Mouse (Mus musculus): ENCODE data around the gene Scp2. TPM values are rescaled to one million over a fixed set of nuclear protein-coding genes. Genes with fewer than 3 reads are reported as not detected.
"Not testable (repeated sequence)": the region's sequence is repeated elsewhere in the genome, so short reads cannot be mapped to it uniquely, and the experiment has no call there.

Scp2 gene
- total and polyA plus RNA-seq, 2 experiments from 2014 or later: 122 to 212 TPM

DNA sequence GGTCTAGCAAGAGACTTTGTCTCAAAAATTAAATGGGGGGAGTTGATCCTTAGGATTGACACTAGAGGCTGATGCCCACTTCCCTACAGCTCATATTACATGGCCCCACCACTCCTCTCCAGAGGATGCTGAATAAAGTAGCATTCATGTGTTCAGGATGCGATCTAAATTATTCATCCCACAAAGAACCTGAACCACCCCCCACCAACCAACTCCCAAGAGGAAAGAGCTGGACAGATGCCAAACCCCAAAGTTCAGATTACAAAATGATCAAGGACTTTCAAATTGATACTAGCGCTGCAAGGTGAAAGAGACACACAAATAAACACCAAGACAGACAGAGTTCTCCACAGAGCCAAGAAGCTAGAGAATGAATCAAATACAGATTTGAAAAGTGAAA, 65.0 kb downstream of the Scp2 start:
- DNase-seq: no peak

DNA sequence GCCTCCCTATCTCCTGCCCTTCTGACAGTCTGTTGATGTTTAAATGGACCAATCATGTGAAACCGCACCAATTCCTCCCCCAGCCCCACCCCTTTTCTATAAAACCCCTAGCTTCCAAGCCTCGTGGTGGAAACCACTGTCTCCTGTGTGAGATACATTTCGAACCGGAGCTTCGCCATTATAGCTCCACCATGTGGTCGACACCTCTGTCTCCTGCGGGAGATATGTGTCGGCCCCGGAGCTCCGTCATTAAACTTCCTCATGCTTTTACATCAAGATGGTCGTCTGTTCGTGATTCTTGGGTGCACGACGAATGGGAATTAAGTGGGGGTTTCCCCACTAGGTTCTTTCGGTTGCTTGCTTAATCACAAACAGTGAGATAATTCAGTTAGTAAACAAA, 65.6 kb downstream of the Scp2 start:
- not testable (repeated sequence) for H3K9ac ChIP-seq; H3K36me3 ChIP-seq (ENCODE audit: insufficient read depth); H3K4me2 ChIP-seq (ENCODE audit: low read depth); H3K4me3 ChIP-seq (ENCODE audit: low read depth, low read length); DNase-seq; ATAC-seq; H3K27ac ChIP-seq (ENCODE audit: low read depth, low read length); H3K9me3 ChIP-seq (ENCODE audit: low read length); H3K4me1 ChIP-seq (ENCODE audit: insufficient read depth); H3K27me3 ChIP-seq (ENCODE audit: insufficient read depth, low read length)
- 0 out of 2 replicates have a peak, but pooled peaks have one; percentile 14 for TF ChIP-seq CTCF (IDR thresholded peaks at IDR 0.05; ENCODE audit: low read depth)
- 79% methylated on average over 15 of the region's 15 CpGs for WGBS

More for the DNA sequence above, 65.0 kb downstream of the Scp2 start:
- no peaks in the 10 kb centered on the region for H3K27me3 ChIP-seq (ENCODE audit: insufficient read depth, low read length)
- H3K9me3 ChIP-seq (ENCODE audit: low read length): no peaks in the 10 kb centered on the region
- no peak overlapping the region for H3K4me2 ChIP-seq (ENCODE audit: low read depth)
- H3K9ac ChIP-seq: no peak overlapping the region
- no peak for ATAC-seq
- WGBS: 31% methylated on average over 2 of the region's 2 CpGs
- H3K4me1 ChIP-seq (ENCODE audit: insufficient read depth): no peaks in the 10 kb centered on the region
- no peak overlapping the region for H3K4me3 ChIP-seq (ENCODE audit: low read depth, low read length)
- no peaks in the 10 kb centered on the region; the same call in 1 of the 2 replicates for H3K36me3 ChIP-seq (ENCODE audit: insufficient read depth)
- no peak for TF ChIP-seq CTCF (IDR thresholded peaks at IDR 0.05; ENCODE audit: low read depth)
- no peak overlapping the region for H3K27ac ChIP-seq (ENCODE audit: low read depth, low read length)

DNA sequence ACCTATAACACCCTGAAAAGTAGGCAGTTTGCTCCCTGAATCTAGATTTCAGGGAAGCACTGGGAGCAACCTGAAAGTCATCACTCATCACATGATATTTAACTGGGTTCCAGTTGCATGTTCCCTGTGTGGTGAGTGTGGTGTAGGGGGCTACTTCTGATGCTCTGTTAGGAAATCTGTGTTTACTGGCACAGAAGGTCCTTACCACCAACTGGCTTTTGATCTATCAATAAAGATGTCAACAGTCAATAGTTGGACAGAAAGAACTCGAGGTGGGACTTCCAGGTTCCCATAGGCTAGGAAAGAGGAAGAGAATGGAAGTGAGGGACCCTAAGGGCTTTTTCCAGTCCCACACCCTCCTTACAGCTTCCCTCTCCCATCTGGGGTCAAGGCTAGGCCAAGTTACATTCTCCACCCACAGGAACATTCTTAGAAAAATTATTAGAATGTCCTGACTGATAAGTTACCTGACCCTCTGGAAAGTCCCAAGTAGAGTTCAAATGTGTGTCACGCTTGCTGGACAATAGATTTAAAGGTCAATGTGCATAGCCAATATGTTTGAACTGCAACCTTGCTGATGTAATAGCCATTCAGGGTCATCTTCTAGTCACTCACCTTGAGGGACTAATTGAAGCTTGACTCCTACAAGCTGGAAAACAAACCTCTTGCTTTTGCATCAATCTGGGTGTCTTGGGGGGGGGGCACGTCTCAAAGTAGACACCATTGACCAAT, 67.4 kb downstream of the Scp2 start:
- H3K4me1 ChIP-seq (ENCODE audit: insufficient read depth): no peaks in the 10 kb centered on the region
- no peak overlapping the region for H3K4me3 ChIP-seq (ENCODE audit: low read depth, low read length)
- no peaks in the 10 kb centered on the region for H3K36me3 ChIP-seq (ENCODE audit: insufficient read depth)
- 77% methylated on average over 3 of the region's 3 CpGs for WGBS
- DNase-seq (no peak), ATAC-seq (no peak)
- H3K9me3 ChIP-seq (ENCODE audit: low read length): no peaks in the 10 kb centered on the region
- H3K4me2 ChIP-seq (ENCODE audit: low read depth): no peak overlapping the region
- TF ChIP-seq CTCF (IDR thresholded peaks at IDR 0.05; ENCODE audit: low read depth): no peak
- no peak overlapping the region for H3K9ac ChIP-seq
- no peak overlapping the region for H3K27ac ChIP-seq (ENCODE audit: low read depth, low read length)
- no peaks in the 10 kb centered on the region for H3K27me3 ChIP-seq (ENCODE audit: insufficient read depth, low read length)

DNA sequence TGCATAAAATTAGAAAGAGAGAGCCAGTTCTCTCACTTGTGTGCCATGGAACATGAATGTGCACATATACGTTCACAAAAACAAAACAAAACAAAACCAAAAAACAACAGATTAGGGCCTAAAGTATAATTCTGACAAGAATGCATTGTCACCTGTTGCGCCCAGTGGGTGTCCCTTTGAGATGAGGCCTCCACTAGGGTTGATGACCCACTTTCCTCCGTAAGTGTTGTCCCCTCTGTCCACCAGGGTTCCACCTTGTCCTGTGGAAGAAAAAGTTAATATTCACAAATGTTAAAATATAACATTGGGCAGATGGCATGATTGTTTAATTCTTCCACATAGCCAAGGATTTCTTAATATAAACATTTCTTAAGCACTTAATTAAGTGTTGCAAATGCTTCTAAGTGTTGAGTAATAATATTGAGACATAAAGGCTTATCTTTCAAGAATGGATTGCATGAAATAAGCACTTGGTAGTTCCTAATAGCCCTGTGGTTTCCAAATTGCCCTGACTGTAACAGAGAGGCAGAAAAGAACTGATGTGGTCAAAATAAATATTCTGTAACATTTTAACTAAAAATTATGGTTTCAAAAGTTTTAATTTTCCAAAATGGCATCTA, 70.5 kb downstream of the Scp2 start:
- Histone ChIP-seq H3K27ac (ENCODE audit: low read depth, low read length) (no peak overlapping the region), H3K36me3 (ENCODE audit: insufficient read depth) (no peaks in the 10 kb centered on the region), H3K9me3 (ENCODE audit: low read length) (no peaks in the 10 kb centered on the region), H3K4me2 (ENCODE audit: low read depth) (no peak overlapping the region), H3K4me3 (ENCODE audit: low read depth, low read length) (no peak overlapping the region), H3K9ac (no peak overlapping the region), H3K27me3 (ENCODE audit: insufficient read depth, low read length) (no peaks in the 10 kb centered on the region), H3K4me1 (ENCODE audit: insufficient read depth) (no peaks in the 10 kb centered on the region; the same call in 1 of the 2 replicates)
- ATAC-seq: no peak
- WGBS: 83% methylated on average over 3 of the region's 3 CpGs
- DNase-seq: no peak
- TF ChIP-seq CTCF (IDR thresholded peaks at IDR 0.05; ENCODE audit: low read depth): no peak

DNA sequence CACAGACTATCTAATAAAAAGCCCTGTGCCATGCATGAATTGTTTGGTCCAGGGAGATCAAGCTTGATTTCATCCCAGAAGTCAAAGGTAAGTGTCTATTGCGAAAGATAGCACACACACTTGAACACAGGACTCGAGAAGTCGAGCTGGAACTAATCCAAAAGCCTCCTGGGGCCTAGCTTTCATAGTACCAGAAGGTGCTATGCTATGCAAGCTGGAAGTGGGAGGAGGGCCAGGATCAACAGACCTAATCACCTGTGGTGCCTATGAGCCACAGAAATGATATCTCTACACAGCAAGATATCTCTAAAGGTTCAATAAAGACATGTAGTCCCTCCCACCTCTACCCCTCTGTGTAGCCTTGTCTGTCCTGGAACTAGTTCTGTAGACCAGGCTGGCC, 72.7 kb downstream of the Scp2 start:
- WGBS: 95% methylated on average over 3 of the region's 3 CpGs
- ATAC-seq (no peak), DNase-seq (no peak)
- no peak overlapping the region for H3K27ac ChIP-seq (ENCODE audit: low read depth, low read length)
- no peak overlapping the region for H3K9ac ChIP-seq
- H3K36me3 ChIP-seq (ENCODE audit: insufficient read depth): peaks cover 3% of the 10 kb centered on the region; the same call in 1 of the 2 replicates
- no peak overlapping the region for H3K4me2 ChIP-seq (ENCODE audit: low read depth)
- H3K9me3 ChIP-seq (ENCODE audit: low read length): no peaks in the 10 kb centered on the region
- TF ChIP-seq CTCF (IDR thresholded peaks at IDR 0.05; ENCODE audit: low read depth): no peak
- H3K4me1 ChIP-seq (ENCODE audit: insufficient read depth): no peaks in the 10 kb centered on the region; the same call in 1 of the 2 replicates
- no peak overlapping the region for H3K4me3 ChIP-seq (ENCODE audit: low read depth, low read length)
- no peaks in the 10 kb centered on the region for H3K27me3 ChIP-seq (ENCODE audit: insufficient read depth, low read length)

DNA sequence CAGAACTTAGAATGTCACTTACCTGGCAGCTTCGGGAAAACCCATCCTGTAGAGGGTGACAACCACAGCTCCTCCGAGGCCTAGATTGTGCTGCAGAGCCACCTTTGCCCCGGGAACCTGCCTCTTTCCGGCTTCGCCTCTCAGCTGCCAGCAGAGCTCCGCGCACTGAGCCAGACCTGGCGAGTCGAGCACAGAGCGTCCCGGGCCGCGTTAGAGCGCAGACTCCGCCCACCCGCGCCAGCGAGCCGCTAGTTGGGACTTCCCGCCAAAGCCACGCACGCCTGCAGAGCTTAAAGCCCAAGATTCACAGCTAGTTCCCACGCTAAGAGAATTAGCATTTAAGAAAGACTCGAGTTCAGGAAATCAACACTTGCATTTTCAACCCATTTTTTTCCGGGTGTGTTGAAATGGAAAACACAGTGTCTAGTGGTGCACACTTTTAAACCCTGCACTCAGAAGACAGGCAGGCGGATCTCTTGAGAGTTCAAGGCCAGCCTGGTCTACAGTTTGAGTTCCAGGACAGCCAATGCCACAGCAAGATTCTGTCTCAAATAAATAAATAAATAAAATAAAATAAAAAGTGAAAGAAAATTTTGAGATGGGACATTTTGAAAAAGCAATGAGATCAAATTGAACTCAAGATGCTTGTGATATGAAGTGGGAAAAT, 73.4 kb downstream of the Scp2 start:
- no peaks in the 10 kb centered on the region; the same call in 1 of the 2 replicates for H3K4me1 ChIP-seq (ENCODE audit: insufficient read depth)
- H3K27ac ChIP-seq (ENCODE audit: low read depth, low read length): no peak overlapping the region
- 5% methylated on average over 26 of the region's 26 CpGs for WGBS
- peak overlapping the region; percentile 51 for H3K9ac ChIP-seq
- peak overlapping the region; percentile 66 for H3K4me2 ChIP-seq (ENCODE audit: low read depth)
- ATAC-seq (peak; percentile 100), DNase-seq (peak; percentile 95)
- H3K4me3 ChIP-seq (ENCODE audit: low read depth, low read length): peak overlapping the region; percentile 50
- no peaks in the 10 kb centered on the region for H3K27me3 ChIP-seq (ENCODE audit: insufficient read depth, low read length)
- no peaks in the 10 kb centered on the region for H3K9me3 ChIP-seq (ENCODE audit: low read length)
- TF ChIP-seq CTCF (IDR thresholded peaks at IDR 0.05; ENCODE audit: low read depth): peak; percentile 13; the same call in 1 of the 2 replicates
- peaks cover 3% of the 10 kb centered on the region; the same call in 1 of the 2 replicates for H3K36me3 ChIP-seq (ENCODE audit: insufficient read depth)
